Mouse (Mus musculus): ENCODE measurements around the gene Gm12355.

- no peak for TF ChIP-seq CTCF (IDR thresholded peaks at IDR 0.05; ENCODE audit: low read depth)
- TF ChIP-seq EP300 (IDR thresholded peaks at IDR 0.05; ENCODE audit: low read depth) = no peak
Observed at GRCm38 (mm10) chr11:98581286-98582029, 44.0 kb downstream of the Gm12355 start.

Measured in heart, postnatal 0 days (tissue).